Mouse (Mus musculus) granulocyte monocyte progenitor cell, adult 5-6 weeks (primary cell): ENCODE data around the gene Man2a1. TPM values are rescaled to one million over a fixed set of nuclear protein-coding genes. Genes with fewer than 3 reads are reported as not detected.

Source experiments
- ATAC-seq: replicated peaks from 2 replicates; pipeline ENCODE4 v1.8.0; 2016; ENCODE audit warnings: mild to moderate bottlenecking, moderate TSS enrichment, inconsistent platforms; ENCODE audit not compliant: poor library complexity, severe bottlenecking
- total RNA-seq, 2 experiments: library from RNA; stranded (forward) in 1 of 2; stranded (reverse) in 1 of 2; fragments of 200-712, 200-1000 nt in 1 of 2; fragments of >200 nt in 1 of 2; fragmentation: Nextera tagmentation in 1 of 2; gene quantifications; 2 replicates each; pipeline ENCODE4 v1.2.3; 2014 to 2017

Man2a1 gene
- total RNA-seq, 2 experiments from 2014 or later: 40.5 to 45.5 TPM

GRCm38 (mm10) chr17:64622352-64622886 is 21.9 kb downstream of the Man2a1 start:
- peak; percentile 77 for ATAC-seq

- no peak for ATAC-seq
These were observed 23.9 kb downstream of the Man2a1 start for GRCm38 (mm10) chr17:64624439-64624838.

GRCm38 (mm10) chr17:64628796-64629195 is 28.3 kb downstream of the Man2a1 start:
- ATAC-seq: no peak

GRCm38 (mm10) chr17:64629486-64629885 is 28.9 kb downstream of the Man2a1 start:
- ATAC-seq: no peak

GRCm38 (mm10) chr17:64630506-64630905 is 30.0 kb downstream of the Man2a1 start:
- ATAC-seq: no peak

- ATAC-seq: no peak
These were observed 37.5 kb downstream of the Man2a1 start for GRCm38 (mm10) chr17:64637868-64638537.

GRCm38 (mm10) chr17:64641376-64641775 is 40.8 kb downstream of the Man2a1 start:
- no peak for ATAC-seq

GRCm38 (mm10) chr17:64643644-64644043 is 43.1 kb downstream of the Man2a1 start:
- ATAC-seq: no peak

- ATAC-seq: no peak; the same call in 1 of the 2 replicates
These were observed 44.5 kb downstream of the Man2a1 start for GRCm38 (mm10) chr17:64644888-64645605.

- no peak for ATAC-seq
These were observed 46.9 kb downstream of the Man2a1 start for GRCm38 (mm10) chr17:64647396-64647795.

- ATAC-seq: no peak
These were observed 50.2 kb downstream of the Man2a1 start for GRCm38 (mm10) chr17:64650702-64651101.

- ATAC-seq: no peak
These were observed 53.1 kb downstream of the Man2a1 start for GRCm38 (mm10) chr17:64653621-64654020.

- ATAC-seq: peak; percentile 79
These were observed 59.1 kb downstream of the Man2a1 start for GRCm38 (mm10) chr17:64659682-64660081.

- ATAC-seq: no peak
These were observed 66.0 kb downstream of the Man2a1 start for GRCm38 (mm10) chr17:64666518-64666917.

- ATAC-seq: peak; percentile 97
These were observed 68.0 kb downstream of the Man2a1 start for GRCm38 (mm10) chr17:64668504-64668903.

- ATAC-seq: no peak
These were observed 73.9 kb downstream of the Man2a1 start for GRCm38 (mm10) chr17:64674401-64674800.

- ATAC-seq: peak; percentile 79
These were observed 74.4 kb downstream of the Man2a1 start for GRCm38 (mm10) chr17:64674980-64675379.

GRCm38 (mm10) chr17:64676735-64677469 is 76.4 kb downstream of the Man2a1 start:
- no peak for ATAC-seq

GRCm38 (mm10) chr17:64681461-64681860 is 80.9 kb downstream of the Man2a1 start:
- ATAC-seq: no peak

- ATAC-seq: no peak
These were observed 81.4 kb downstream of the Man2a1 start for GRCm38 (mm10) chr17:64681927-64682326.

- no peak for ATAC-seq
These were observed 83.6 kb downstream of the Man2a1 start for GRCm38 (mm10) chr17:64684088-64684487.
